Mouse (Mus musculus): ENCODE measurements at regions not wholly inside any gene's neighbourhood (a gene's known extent, or its start where the extent isn't known, plus 50 kb on each side); places are given as distances from the start of the nearest gene placed in this dataset.

DNA sequence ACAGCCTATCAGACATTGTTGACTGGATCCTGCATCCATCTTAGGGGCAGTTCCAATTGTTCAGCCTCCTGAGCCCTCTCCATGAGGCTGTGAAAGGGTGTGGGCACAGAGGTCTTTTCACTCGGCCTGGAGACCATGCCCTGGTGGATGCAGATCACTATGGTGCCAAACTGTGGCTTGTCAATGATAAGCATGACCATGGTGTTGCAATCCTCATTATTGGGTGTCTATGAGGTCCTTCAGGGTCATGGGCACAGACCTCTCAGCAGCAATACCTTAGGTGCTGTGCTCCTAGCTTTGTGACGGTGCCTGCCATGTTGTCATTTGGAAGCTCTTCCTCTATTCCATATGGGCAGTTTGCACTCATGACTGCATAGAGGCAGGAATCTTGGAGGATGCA is 114.0 kb upstream of the Mocs1 start:
- H3K36me3 ChIP-seq (ENCODE audit: control insufficient read depth, insufficient read depth, low read length) = no peaks in the 10 kb centered on the region
- no peak overlapping the region for H3K27ac ChIP-seq (ENCODE audit: insufficient read depth, low read length)
- no peaks in the 10 kb centered on the region for H3K4me1 ChIP-seq (ENCODE audit: control insufficient read depth, insufficient read depth, insufficient read length)
- no peaks in the 10 kb centered on the region for H3K27me3 ChIP-seq (ENCODE audit: control insufficient read depth, insufficient read depth, low read length)
- no peak overlapping the region for H3K4me3 ChIP-seq (ENCODE audit: extremely low read depth, insufficient read depth, insufficient read length)
- no peak for DNase-seq (ENCODE audit: low read depth in 1 of 2, low spot score in 2 of 2)
- 85% methylated on average over 2 of the region's 2 CpGs for WGBS
- TF ChIP-seq CTCF (IDR thresholded peaks at IDR 0.05; ENCODE audit: extremely low read depth, insufficient read depth, insufficient read length, insufficient replicate concordance) = no peak
- TF ChIP-seq POLR2A (IDR thresholded peaks at IDR 0.05; ENCODE audit: low read depth, low read length) = no peak

GRCm38 (mm10) chr17:49327524-49327923 is 100.6 kb upstream of the Mocs1 start:
- no peak for DNase-seq (ENCODE audit: low read depth in 1 of 2, low spot score in 2 of 2)
- Histone ChIP-seq H3K4me1 (ENCODE audit: control insufficient read depth, insufficient read depth, insufficient read length) (no peaks in the 10 kb centered on the region), H3K27ac (ENCODE audit: insufficient read depth, low read length) (no peak overlapping the region), H3K27me3 (ENCODE audit: control insufficient read depth, insufficient read depth, low read length) (no peaks in the 10 kb centered on the region), H3K36me3 (ENCODE audit: control insufficient read depth, insufficient read depth, low read length) (no peaks in the 10 kb centered on the region), H3K4me3 (ENCODE audit: extremely low read depth, insufficient read depth, insufficient read length) (no peak overlapping the region)
- TF ChIP-seq POLR2A (IDR thresholded peaks at IDR 0.05; ENCODE audit: low read depth, low read length) (no peak), CTCF (IDR thresholded peaks at IDR 0.05; ENCODE audit: extremely low read depth, insufficient read depth, insufficient read length, insufficient replicate concordance) (no peak)
- WGBS = 70% methylated on average over 4 of the region's 4 CpGs

DNA sequence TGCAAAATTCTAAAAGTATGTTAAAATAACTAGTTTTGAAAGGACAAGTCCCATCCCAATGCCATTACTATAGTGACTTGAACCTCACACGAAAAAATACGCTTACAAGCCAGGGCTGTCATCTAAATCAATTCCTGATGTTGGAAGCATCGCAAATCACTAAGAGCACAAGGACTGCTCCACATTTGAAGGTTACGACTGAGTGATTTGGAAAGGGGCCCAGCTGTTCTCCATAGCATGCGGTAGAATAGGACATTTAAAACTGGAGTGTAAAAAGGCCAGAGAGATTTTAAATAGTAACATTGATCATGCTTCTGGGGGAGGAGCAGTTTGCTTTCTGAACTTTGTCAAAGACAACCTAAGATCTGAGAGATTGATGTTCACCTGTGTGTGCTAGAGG is 92.8 kb upstream of the Mocs1 start:
- Histone ChIP-seq H3K4me3 (ENCODE audit: extremely low read depth, insufficient read depth, insufficient read length) (no peak overlapping the region), H3K36me3 (ENCODE audit: control insufficient read depth, insufficient read depth, low read length) (no peaks in the 10 kb centered on the region), H3K4me1 (ENCODE audit: control insufficient read depth, insufficient read depth, insufficient read length) (no peaks in the 10 kb centered on the region), H3K27me3 (ENCODE audit: control insufficient read depth, insufficient read depth, low read length) (no peaks in the 10 kb centered on the region), H3K27ac (ENCODE audit: insufficient read depth, low read length) (no peak overlapping the region)
- no peak for DNase-seq (ENCODE audit: low read depth in 1 of 2, low spot score in 2 of 2)
- WGBS = 83% methylated on average over 5 of the region's 5 CpGs
- no peak for TF ChIP-seq CTCF (IDR thresholded peaks at IDR 0.05; ENCODE audit: extremely low read depth, insufficient read depth, insufficient read length, insufficient replicate concordance)
- TF ChIP-seq POLR2A (IDR thresholded peaks at IDR 0.05; ENCODE audit: low read depth, low read length) = no peak

DNA sequence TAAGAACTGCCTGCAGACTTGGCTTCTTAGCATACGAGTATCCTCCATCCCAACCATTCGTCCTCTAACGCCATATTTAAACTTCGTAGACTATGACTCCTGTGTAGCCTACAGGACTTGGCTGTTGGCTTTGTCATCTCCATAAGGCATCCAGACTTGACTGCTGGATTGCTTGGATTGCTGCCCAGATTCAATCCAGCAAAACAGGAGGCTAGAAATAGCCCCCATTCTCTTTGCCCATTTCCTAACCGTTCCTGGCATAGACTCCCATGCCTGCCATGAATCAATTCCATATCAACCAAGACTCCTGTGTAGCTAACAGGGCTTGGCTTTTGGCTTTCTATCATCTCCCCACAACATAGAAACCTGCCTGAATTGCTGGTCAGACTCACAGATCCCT is 90.3 kb upstream of the Mocs1 start:
- H3K36me3 ChIP-seq (ENCODE audit: control insufficient read depth, insufficient read depth, low read length) = no peaks in the 10 kb centered on the region
- no peak overlapping the region for H3K4me3 ChIP-seq (ENCODE audit: extremely low read depth, insufficient read depth, insufficient read length)
- TF ChIP-seq POLR2A (IDR thresholded peaks at IDR 0.05; ENCODE audit: low read depth, low read length) = no peak
- no peak for TF ChIP-seq CTCF (IDR thresholded peaks at IDR 0.05; ENCODE audit: extremely low read depth, insufficient read depth, insufficient read length, insufficient replicate concordance)
- H3K27me3 ChIP-seq (ENCODE audit: control insufficient read depth, insufficient read depth, low read length) = no peaks in the 10 kb centered on the region
- no peak for DNase-seq (ENCODE audit: low read depth in 1 of 2, low spot score in 2 of 2)
- WGBS = 93% methylated on average over 5 of the region's 5 CpGs
- no peak overlapping the region for H3K27ac ChIP-seq (ENCODE audit: insufficient read depth, low read length)
- H3K4me1 ChIP-seq (ENCODE audit: control insufficient read depth, insufficient read depth, insufficient read length) = no peaks in the 10 kb centered on the region

DNA sequence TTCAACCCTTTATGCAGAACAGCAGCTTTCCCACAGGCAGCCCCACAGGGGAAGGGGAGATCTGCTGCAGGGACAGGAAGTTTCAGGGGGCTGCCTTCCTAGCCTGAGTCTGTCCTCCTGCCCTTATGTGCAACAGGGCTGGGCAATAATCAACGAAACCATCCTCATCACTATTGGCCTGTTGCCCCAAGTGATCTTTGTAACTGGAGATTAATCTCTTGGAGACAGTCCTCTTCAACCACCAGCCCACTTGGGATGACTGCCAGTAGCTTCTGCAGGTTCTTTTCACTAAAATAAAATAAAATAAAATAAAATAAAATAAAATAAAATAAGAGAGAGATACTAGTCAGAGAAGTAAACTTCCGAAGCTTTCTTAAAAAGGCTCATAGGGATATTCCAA is 85.5 kb upstream of the Mocs1 start:
- no peak overlapping the region for H3K4me3 ChIP-seq (ENCODE audit: extremely low read depth, insufficient read depth, insufficient read length)
- TF ChIP-seq POLR2A (IDR thresholded peaks at IDR 0.05; ENCODE audit: low read depth, low read length) (no peak), CTCF (IDR thresholded peaks at IDR 0.05; ENCODE audit: extremely low read depth, insufficient read depth, insufficient read length, insufficient replicate concordance) (no peak)
- no peaks in the 10 kb centered on the region for H3K27me3 ChIP-seq (ENCODE audit: control insufficient read depth, insufficient read depth, low read length)
- 74% methylated on average over 2 of the region's 2 CpGs for WGBS
- H3K4me1 ChIP-seq (ENCODE audit: control insufficient read depth, insufficient read depth, insufficient read length) = no peaks in the 10 kb centered on the region
- no peaks in the 10 kb centered on the region for H3K36me3 ChIP-seq (ENCODE audit: control insufficient read depth, insufficient read depth, low read length)
- DNase-seq (ENCODE audit: low read depth in 1 of 2, low spot score in 2 of 2) = no peak
- no peak overlapping the region for H3K27ac ChIP-seq (ENCODE audit: insufficient read depth, low read length)

- no peak for DNase-seq (ENCODE audit: low read depth in 1 of 2, low spot score in 2 of 2)
- Histone ChIP-seq H3K36me3 (ENCODE audit: control insufficient read depth, insufficient read depth, low read length) (no peaks in the 10 kb centered on the region), H3K4me1 (ENCODE audit: control insufficient read depth, insufficient read depth, insufficient read length) (no peaks in the 10 kb centered on the region), H3K27me3 (ENCODE audit: control insufficient read depth, insufficient read depth, low read length) (no peaks in the 10 kb centered on the region), H3K27ac (ENCODE audit: insufficient read depth, low read length) (no peak overlapping the region), H3K4me3 (ENCODE audit: extremely low read depth, insufficient read depth, insufficient read length) (no peak overlapping the region)
- TF ChIP-seq CTCF (IDR thresholded peaks at IDR 0.05; ENCODE audit: extremely low read depth, insufficient read depth, insufficient read length, insufficient replicate concordance) = no peak
- TF ChIP-seq POLR2A (IDR thresholded peaks at IDR 0.05; ENCODE audit: low read depth, low read length) = no peak
- WGBS = 93% methylated on average over 5 of the region's 5 CpGs
These were observed 81.5 kb upstream of the Mocs1 start for GRCm38 (mm10) chr17:49346701-49347100.

DNA sequence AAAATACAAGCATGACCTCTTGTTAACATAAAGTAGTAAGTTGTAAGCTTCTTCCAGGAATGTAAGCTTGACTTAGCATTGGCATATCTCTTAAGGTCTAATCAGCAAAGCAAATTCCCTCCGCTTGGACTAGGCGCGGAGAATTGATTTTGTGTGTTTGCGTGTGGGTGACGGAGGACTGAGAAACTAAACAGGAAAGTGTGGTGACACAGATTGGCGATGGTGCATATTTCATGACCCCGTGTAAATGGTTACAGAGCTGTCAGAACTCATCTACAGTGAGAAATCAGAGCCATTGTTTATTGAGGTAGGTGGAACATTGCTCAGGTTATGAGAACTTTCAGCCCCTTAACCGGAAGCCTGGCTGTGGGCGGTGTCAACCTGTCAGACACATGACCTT is 78.8 kb upstream of the Mocs1 start:
- Histone ChIP-seq H3K36me3 (ENCODE audit: control insufficient read depth, insufficient read depth, low read length) (no peaks in the 10 kb centered on the region), H3K27me3 (ENCODE audit: control insufficient read depth, insufficient read depth, low read length) (no peaks in the 10 kb centered on the region), H3K4me1 (ENCODE audit: control insufficient read depth, insufficient read depth, insufficient read length) (no peaks in the 10 kb centered on the region), H3K4me3 (ENCODE audit: extremely low read depth, insufficient read depth, insufficient read length) (no peak overlapping the region), H3K27ac (ENCODE audit: insufficient read depth, low read length) (no peak overlapping the region)
- TF ChIP-seq POLR2A (IDR thresholded peaks at IDR 0.05; ENCODE audit: low read depth, low read length) (no peak), CTCF (IDR thresholded peaks at IDR 0.05; ENCODE audit: extremely low read depth, insufficient read depth, insufficient read length, insufficient replicate concordance) (no peak)
- 86% methylated on average over 9 of the region's 9 CpGs for WGBS
- DNase-seq (ENCODE audit: low read depth in 1 of 2, low spot score in 2 of 2) = no peak

Data from spleen, adult 2 months (tissue).